Mouse (Mus musculus): ENCODE measurements around the gene Bmp6. TPM values are rescaled to one million over a fixed set of nuclear protein-coding genes. Genes with fewer than 3 reads are reported as not detected.

The Bmp6 gene
- polyA plus RNA-seq, 1 experiment from 2014 or later, result 0.25 TPM

- Histone ChIP-seq H3K4me2 (no peak overlapping the region), H3K27ac (replicated peaks) (no peak overlapping the region), H3K9ac (no peak overlapping the region), H3K36me3 (replicated peaks) (peaks cover 71% of the 10 kb centered on the region), H3K4me3 (replicated peaks) (no peak overlapping the region), H3K27me3 (no peaks in the 10 kb centered on the region), H3K9me3 (replicated peaks) (no peaks in the 10 kb centered on the region), H3K4me1 (replicated peaks) (0 out of 2 replicates have a peak, but pooled peaks cover 7% of the 10 kb centered on the region)
- ATAC-seq (ENCODE audit: insufficient read depth), result no peak
- 43% methylated on average over 3 of the region's 3 CpGs for WGBS (ENCODE audit: insufficient replicate concordance)
Measured at GRCm38 (mm10) chr13:38515845-38516244, 170.9 kb downstream of the Bmp6 start.

- Histone ChIP-seq H3K4me3 (replicated peaks) (no peak overlapping the region), H3K4me1 (replicated peaks) (0 out of 2 replicates have a peak, but pooled peaks cover 7% of the 10 kb centered on the region), H3K36me3 (replicated peaks) (peaks cover 78% of the 10 kb centered on the region), H3K27ac (replicated peaks) (no peak overlapping the region), H3K9ac (no peak overlapping the region), H3K27me3 (no peaks in the 10 kb centered on the region), H3K9me3 (replicated peaks) (no peaks in the 10 kb centered on the region), H3K4me2 (no peak overlapping the region)
- ATAC-seq (ENCODE audit: insufficient read depth), result no peak
- 79% methylated on average over 11 of the region's 11 CpGs for WGBS (ENCODE audit: insufficient replicate concordance)
Measured at GRCm38 (mm10) chr13:38516582-38516981, 171.7 kb downstream of the Bmp6 start.

DNA sequence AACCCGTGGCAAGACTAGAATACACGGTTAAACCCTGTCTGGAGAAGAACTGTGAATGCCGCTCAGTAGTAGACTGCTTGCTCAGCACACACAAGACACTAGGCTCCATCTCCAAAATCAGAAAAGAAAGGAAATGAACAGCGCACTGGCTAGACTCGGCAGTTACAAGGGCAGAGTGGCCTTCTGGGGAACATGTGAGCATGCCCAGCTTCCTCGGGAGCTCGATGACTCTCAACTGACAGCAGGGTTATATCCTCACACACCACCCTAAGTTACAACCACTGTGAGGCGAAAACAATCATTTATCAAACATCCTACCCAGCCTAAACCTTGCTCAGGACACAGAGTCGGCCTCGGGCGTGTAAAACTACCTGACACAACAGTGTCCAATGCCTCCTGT lies 175.4 kb downstream of the Bmp6 start:
- Histone ChIP-seq H3K9me3 (replicated peaks) (no peaks in the 10 kb centered on the region), H3K27me3 (no peaks in the 10 kb centered on the region), H3K4me2 (no peak overlapping the region), H3K27ac (replicated peaks) (no peak overlapping the region), H3K36me3 (replicated peaks) (peaks cover 64% of the 10 kb centered on the region), H3K4me3 (replicated peaks) (no peak overlapping the region), H3K9ac (no peak overlapping the region), H3K4me1 (replicated peaks) (peaks cover 16% of the 10 kb centered on the region; the same call in 1 of the 2 replicates)
- WGBS (ENCODE audit: insufficient replicate concordance), result 76% methylated on average over 11 of the region's 11 CpGs
- no peak for ATAC-seq (ENCODE audit: insufficient read depth)

- H3K4me3 ChIP-seq (replicated peaks), result no peak overlapping the region
- no peak for ATAC-seq (ENCODE audit: insufficient read depth)
- H3K4me1 ChIP-seq (replicated peaks), result peaks cover 26% of the 10 kb centered on the region
- no peak overlapping the region for H3K4me2 ChIP-seq
- no peak overlapping the region for H3K27ac ChIP-seq (replicated peaks)
- WGBS (ENCODE audit: insufficient replicate concordance), result 66% methylated on average over 4 of the region's 4 CpGs
- no peaks in the 10 kb centered on the region for H3K27me3 ChIP-seq
- H3K9me3 ChIP-seq (replicated peaks), result no peaks in the 10 kb centered on the region
- H3K36me3 ChIP-seq (replicated peaks), result peaks cover 57% of the 10 kb centered on the region
- H3K9ac ChIP-seq, result no peak overlapping the region
Measured at GRCm38 (mm10) chr13:38522056-38522654, 177.2 kb downstream of the Bmp6 start.

GRCm38 (mm10) chr13:38523231-38523630 lies 178.3 kb downstream of the Bmp6 start:
- no peak for ATAC-seq (ENCODE audit: insufficient read depth)
- Histone ChIP-seq H3K9ac (no peak overlapping the region), H3K4me1 (replicated peaks) (peaks cover 37% of the 10 kb centered on the region), H3K9me3 (replicated peaks) (no peaks in the 10 kb centered on the region), H3K27ac (replicated peaks) (no peak overlapping the region), H3K4me3 (replicated peaks) (no peak overlapping the region), H3K4me2 (no peak overlapping the region), H3K36me3 (replicated peaks) (peaks cover 46% of the 10 kb centered on the region), H3K27me3 (no peaks in the 10 kb centered on the region)
- 85% methylated on average over 11 of the region's 11 CpGs for WGBS (ENCODE audit: insufficient replicate concordance)

DNA sequence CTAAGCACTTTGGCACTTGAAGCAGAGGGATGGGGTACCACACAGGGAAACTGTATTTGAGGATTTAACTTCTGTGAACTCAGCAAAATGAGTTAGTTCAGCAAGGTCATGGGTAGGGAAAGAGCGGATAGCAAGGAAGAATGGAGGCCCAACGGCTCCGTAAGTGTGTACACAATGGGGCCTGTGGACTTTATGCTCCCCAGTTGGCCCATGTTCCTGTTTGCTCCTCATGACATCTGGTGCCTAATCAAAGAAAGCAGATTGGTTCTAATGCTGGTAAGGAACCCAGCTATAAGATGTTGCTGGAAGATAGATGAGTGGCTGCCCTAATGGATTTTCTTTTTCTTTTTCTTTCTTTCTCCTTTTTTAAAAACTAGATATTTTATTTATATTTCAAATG lies 180.4 kb downstream of the Bmp6 start:
- no peak overlapping the region for H3K9ac ChIP-seq

GRCm38 (mm10) chr13:38526116-38526515 lies 181.2 kb downstream of the Bmp6 start:
- Histone ChIP-seq H3K36me3 (replicated peaks) (peaks cover 22% of the 10 kb centered on the region), H3K27ac (replicated peaks) (no peak overlapping the region), H3K4me2 (peak overlapping the region; percentile 99), H3K4me3 (replicated peaks) (no peak overlapping the region), H3K9me3 (replicated peaks) (no peaks in the 10 kb centered on the region), H3K4me1 (replicated peaks) (peaks cover 48% of the 10 kb centered on the region), H3K9ac (no peak overlapping the region), H3K27me3 (peaks cover 11% of the 10 kb centered on the region; the same call in 1 of the 2 replicates)
- ATAC-seq (ENCODE audit: insufficient read depth), result peak; percentile 11; the same call in 1 of the 2 replicates
- WGBS (ENCODE audit: insufficient replicate concordance), result 55% methylated on average over 2 of the region's 2 CpGs

More for the DNA sequence above, 180.4 kb downstream of the Bmp6 start:
- 71% methylated on average over 3 of the region's 3 CpGs for WGBS (ENCODE audit: insufficient replicate concordance)
- Histone ChIP-seq H3K4me2 (no peak overlapping the region), H3K27ac (replicated peaks) (no peak overlapping the region), H3K36me3 (replicated peaks) (peaks cover 27% of the 10 kb centered on the region), H3K9me3 (replicated peaks) (no peaks in the 10 kb centered on the region), H3K27me3 (peaks cover 11% of the 10 kb centered on the region; the same call in 1 of the 2 replicates), H3K4me1 (replicated peaks) (peaks cover 48% of the 10 kb centered on the region), H3K4me3 (replicated peaks) (no peak overlapping the region)
- no peak for ATAC-seq (ENCODE audit: insufficient read depth)

DNA sequence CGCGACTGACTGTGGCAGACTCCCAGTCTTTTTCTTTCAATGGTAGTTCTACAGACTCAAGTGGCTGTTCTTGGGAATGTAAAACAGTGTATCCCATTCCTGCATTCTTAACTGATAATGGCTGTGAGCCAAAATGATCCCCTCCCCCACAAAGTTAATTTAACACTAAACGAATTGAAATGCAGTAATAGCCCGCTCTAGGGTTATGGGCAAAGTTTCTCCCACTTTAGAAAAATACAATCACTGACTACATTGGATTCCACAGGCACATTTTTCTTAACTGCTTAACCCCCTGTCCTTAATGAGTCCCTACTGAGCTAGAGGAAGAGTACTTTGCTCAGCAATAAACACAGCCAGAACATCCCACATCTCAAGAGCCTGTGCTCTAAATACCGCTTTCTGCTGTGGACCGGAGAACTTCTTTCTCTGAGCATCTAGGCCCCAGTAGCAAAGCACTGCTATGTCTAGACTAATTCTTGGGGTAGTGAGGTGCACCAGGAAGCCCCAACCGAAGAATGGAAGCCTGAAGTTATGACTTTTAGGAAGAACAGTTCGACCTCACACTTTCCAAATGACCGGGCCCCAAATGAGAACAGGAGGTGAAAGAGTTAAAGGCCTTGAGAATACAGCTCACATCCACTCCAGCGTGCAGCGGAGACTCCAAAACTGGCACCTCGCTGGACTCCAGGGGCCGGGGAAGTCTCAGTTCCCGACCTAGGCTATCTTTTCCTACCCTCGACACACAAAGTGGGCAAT lies 182.3 kb downstream of the Bmp6 start:
- peaks cover 47% of the 10 kb centered on the region for H3K4me1 ChIP-seq (replicated peaks)
- H3K4me2 ChIP-seq, result peak overlapping the region; percentile 99
- H3K4me3 ChIP-seq (replicated peaks), result peak overlapping the region; percentile 81
- H3K36me3 ChIP-seq (replicated peaks), result peaks cover 11% of the 10 kb centered on the region
- peak overlapping the region; percentile 83 for H3K9ac ChIP-seq
- ATAC-seq (ENCODE audit: insufficient read depth), result no peak
- H3K27me3 ChIP-seq, result peaks cover 11% of the 10 kb centered on the region; the same call in 1 of the 2 replicates
- H3K9me3 ChIP-seq (replicated peaks), result no peaks in the 10 kb centered on the region
- peak overlapping the region; percentile 82 for H3K27ac ChIP-seq (replicated peaks)
- WGBS (ENCODE audit: insufficient replicate concordance), result 14% methylated on average over 15 of the region's 15 CpGs

DNA sequence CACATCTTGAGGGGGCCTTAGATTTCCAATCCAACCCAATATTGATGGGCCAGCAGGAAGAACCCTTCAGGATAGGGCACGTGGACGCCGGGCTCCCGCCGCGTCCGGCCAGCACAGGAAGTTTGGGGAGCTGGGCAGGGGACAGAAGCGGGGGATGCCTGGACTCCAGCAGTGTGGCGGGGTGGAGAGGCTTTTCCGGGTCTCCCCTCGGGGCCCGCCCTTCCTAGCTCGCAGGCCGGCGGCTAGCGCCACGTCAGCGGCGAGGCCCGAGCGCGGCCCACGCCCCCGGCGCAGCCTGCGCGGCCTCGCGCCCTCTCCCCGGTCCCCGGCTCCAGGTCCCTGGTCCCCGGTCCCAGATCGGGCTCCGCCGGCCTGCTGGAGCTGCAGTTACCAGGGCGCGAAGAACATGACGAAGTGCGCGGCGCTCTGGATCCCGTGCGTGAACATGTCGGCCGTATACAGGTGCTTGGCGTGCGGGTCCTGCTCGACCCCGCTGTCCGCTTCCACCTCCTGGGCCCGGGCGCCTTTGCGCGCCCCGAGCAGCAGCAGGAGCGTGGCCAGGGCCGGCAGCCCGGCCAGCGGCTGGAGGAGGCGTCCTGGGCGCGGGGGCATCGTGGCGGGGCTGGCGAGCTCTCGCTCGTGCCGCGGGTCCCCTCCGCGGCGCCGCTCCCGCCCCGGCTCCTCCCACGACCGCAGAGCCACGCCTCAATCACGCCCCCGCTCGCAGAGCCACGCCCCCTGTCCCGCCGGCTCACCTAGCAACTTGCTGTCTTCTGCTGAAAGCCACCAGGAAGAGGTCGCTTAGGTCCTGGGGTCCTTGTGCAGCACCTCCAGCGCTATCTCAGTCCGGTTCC lies 183.1 kb downstream of the Bmp6 start:
- Histone ChIP-seq H3K4me3 (replicated peaks) (peak overlapping the region; percentile 81), H3K27me3 (peaks cover 12% of the 10 kb centered on the region; the same call in 1 of the 2 replicates), H3K27ac (replicated peaks) (peak overlapping the region; percentile 82), H3K4me2 (peak overlapping the region; percentile 99), H3K4me1 (replicated peaks) (peaks cover 46% of the 10 kb centered on the region), H3K9ac (peak overlapping the region; percentile 83), H3K9me3 (replicated peaks) (no peaks in the 10 kb centered on the region), H3K36me3 (replicated peaks) (peaks cover 3% of the 10 kb centered on the region)
- peak; percentile 85 for ATAC-seq (ENCODE audit: insufficient read depth)
- under 1% methylated on average over 87 of the region's 87 CpGs for WGBS (ENCODE audit: insufficient replicate concordance)

DNA sequence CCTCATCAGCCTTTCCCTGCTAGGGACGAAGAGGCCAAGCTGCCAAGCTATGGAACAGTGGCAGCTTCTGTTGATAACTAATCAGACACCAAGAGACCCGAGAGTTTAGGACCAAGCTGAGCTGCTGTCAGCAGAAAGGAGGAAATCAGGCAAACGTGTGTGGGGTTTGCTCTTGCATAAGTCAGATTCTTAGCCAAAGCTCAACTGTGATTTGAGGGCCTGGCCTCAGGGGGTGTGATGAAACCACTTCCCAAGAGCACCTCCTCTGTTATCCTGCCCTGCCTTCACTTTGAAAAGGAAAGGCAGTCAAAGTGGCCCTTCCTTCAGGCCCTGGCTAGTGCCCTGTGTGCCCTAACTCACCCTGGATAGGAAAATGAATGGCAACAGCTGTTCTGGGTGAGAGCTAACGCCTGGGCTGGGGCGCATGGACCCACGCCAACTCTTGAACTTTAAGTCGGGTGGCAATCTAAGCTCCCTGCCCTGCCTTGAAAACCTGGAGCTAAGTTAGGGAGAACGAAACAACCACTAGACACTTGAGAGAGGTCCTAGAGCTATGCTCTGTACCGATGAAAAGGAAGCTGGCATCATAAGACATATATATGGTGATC lies 183.9 kb downstream of the Bmp6 start, which contains the start of gene Txndc5:
Gene Txndc5, minus strand, starts transcription at position 138 of the 608 bp plus-strand sequence.
- Histone ChIP-seq H3K9me3 (replicated peaks) (no peaks in the 10 kb centered on the region), H3K4me2 (peak within 1 kb of the TSS; percentile 99), H3K27me3 (peaks cover 19% of the 10 kb centered on the region), H3K9ac (peak within 1 kb of the TSS; percentile 83), H3K27ac (replicated peaks) (peak within 1 kb of the TSS; percentile 82), H3K4me3 (replicated peaks) (peak within 1 kb of the TSS; percentile 81), H3K4me1 (replicated peaks) (peaks cover 46% of the 10 kb centered on the region), H3K36me3 (replicated peaks) (no peaks in the 10 kb centered on the region)
- 47% methylated on average over 9 of the region's 9 CpGs for WGBS (ENCODE audit: insufficient replicate concordance)
- ATAC-seq (ENCODE audit: insufficient read depth), result no peak

All from liver, embryonic 15.5 days (tissue).